Mouse (Mus musculus) neural tube, embryonic 13.5 days (tissue): ENCODE data around the gene Diras1. TPM values are rescaled to one million over a fixed set of nuclear protein-coding genes. Genes with fewer than 3 reads are reported as not detected.

ENCODE experiments used
- ATAC-seq: fragments of 200-750 bp; cut with Nextera tagmentation; 2 replicates; pipeline ENCODE4 v1.8.0; 2017; ENCODE audit warnings: low read depth, mild to moderate bottlenecking, moderate TSS enrichment, moderate library complexity
- H3K27ac ChIP-seq: fragments of 300-500 bp; sonication (generic); replicated peaks from 2 replicates; pipeline ENCODE4 v1.5.1; 2015; ENCODE audit warnings: moderate library complexity, mild to moderate bottlenecking, inconsistent platforms
- H3K27me3 ChIP-seq: fragments of 300-500 bp; sonication (generic); 2 replicates; pipeline ENCODE4 v1.6.1; 2015; ENCODE audit warnings: mild to moderate bottlenecking, inconsistent platforms
- H3K36me3 ChIP-seq: fragments of 300-500 bp; sonication (generic); 2 replicates; pipeline ENCODE4 v1.6.1; 2015; ENCODE audit warnings: mild to moderate bottlenecking, inconsistent platforms
- H3K4me1 ChIP-seq: fragments of 300-500 bp; sonication (generic); replicated peaks from 2 replicates; pipeline ENCODE4 v1.6.1; 2015; ENCODE audit warnings: inconsistent platforms
- H3K4me2 ChIP-seq: fragments of 300-500 bp; sonication (generic); 2 replicates; pipeline ENCODE4 v1.6.1; 2015; ENCODE audit warnings: inconsistent platforms, mild to moderate bottlenecking, moderate library complexity
- H3K4me3 ChIP-seq: fragments of 300-500 bp; sonication (generic); 2 replicates; pipeline ENCODE4 v1.5.1; 2015; ENCODE audit warnings: mild to moderate bottlenecking, inconsistent platforms
- H3K9ac ChIP-seq: fragments of 300-500 bp; sonication (generic); 2 replicates; pipeline ENCODE4 v1.6.1; 2015; ENCODE audit warnings: moderate library complexity, mild to moderate bottlenecking, inconsistent platforms
- H3K9me3 ChIP-seq: fragments of 300-500 bp; sonication (generic); 2 replicates; pipeline ENCODE4 v1.6.1; 2016; ENCODE audit warnings: inconsistent platforms
- WGBS: fragments of 180-500 bp; shearing (Covaris S2); methylation state at CpG from one replicate; pipeline ENCODE4 v1.1.7; 2015; 5-methylcytosine and 5-hydroxymethylcytosine counted together
- polyA plus RNA-seq: library from polyadenylated mRNA; unstranded; fragments of >200 nt; fragmentation: Nextera tagmentation; extraction: Ambion mirVana; gene quantifications from 2 replicates; pipeline ENCODE4 v1.2.1, GENCODE M21; 2015

Gene Diras1
- polyA plus RNA-seq, 1 experiment from 2014 or later: 38.7 TPM

GRCm38 (mm10) chr10:81010851-81011250 lies 14.6 kb downstream of the Diras1 start:
- no peak overlapping the region for H3K4me2 ChIP-seq
- H3K4me1 ChIP-seq: peaks cover 11% of the 10 kb centered on the region
- H3K27ac ChIP-seq: no peak overlapping the region
- ATAC-seq: no peak
- H3K27me3 ChIP-seq: no peaks in the 10 kb centered on the region
- no peaks in the 10 kb centered on the region for H3K36me3 ChIP-seq
- whole genome bisulfite sequencing: 64% methylated on average over 6 of the region's 6 CpGs
- no peak overlapping the region for H3K4me3 ChIP-seq
- no peaks in the 10 kb centered on the region for H3K9me3 ChIP-seq
- no peak overlapping the region for H3K9ac ChIP-seq

- ATAC-seq: no peak
- H3K9ac ChIP-seq: no peak overlapping the region
- no peaks in the 10 kb centered on the region for H3K4me1 ChIP-seq
- whole genome bisulfite sequencing: 35% methylated on average over 7 of the region's 7 CpGs
- H3K9me3 ChIP-seq: no peaks in the 10 kb centered on the region
- H3K4me3 ChIP-seq: no peak overlapping the region
- H3K27ac ChIP-seq: no peak overlapping the region
- no peaks in the 10 kb centered on the region for H3K27me3 ChIP-seq
- no peak overlapping the region for H3K4me2 ChIP-seq
- H3K36me3 ChIP-seq: no peaks in the 10 kb centered on the region
These were observed 18.2 kb downstream of the Diras1 start for GRCm38 (mm10) chr10:81007240-81007639.

DNA sequence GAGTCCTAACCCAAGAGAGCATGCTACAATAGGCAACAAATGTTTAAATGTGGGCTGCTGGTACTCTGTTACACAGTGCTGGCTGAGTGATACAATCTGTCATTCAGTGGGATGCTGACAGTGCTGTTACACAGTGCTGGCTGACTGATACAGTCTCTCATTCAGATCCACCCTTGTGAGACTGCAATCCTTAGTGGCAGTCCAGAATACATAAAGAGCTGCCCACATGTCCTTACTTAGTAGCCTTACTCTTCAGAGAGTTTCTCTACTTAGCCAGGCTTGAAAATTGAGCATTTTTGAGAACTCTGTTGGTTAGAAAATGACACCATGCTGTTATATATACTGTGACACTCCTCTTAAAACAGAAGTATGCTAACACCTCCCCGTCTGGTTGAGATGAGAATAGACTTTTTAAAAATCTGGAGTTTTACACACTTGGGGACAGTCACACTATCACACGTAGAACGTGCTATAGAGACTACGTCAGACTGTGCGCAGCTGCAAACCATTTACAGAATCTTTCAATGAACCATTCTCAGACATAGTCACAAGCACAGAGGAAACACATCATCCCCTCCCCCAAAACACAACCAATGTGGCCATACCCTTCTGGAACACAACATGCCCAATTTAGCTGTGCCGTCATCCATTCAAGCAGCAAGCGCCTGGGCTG lies 19.3 kb downstream of the Diras1 start:
- 90% methylated on average over 7 of the region's 7 CpGs for WGBS
- H3K27ac ChIP-seq: no peak overlapping the region
- H3K9me3 ChIP-seq: no peaks in the 10 kb centered on the region
- no peak overlapping the region for H3K9ac ChIP-seq
- peaks cover 3% of the 10 kb centered on the region for H3K4me1 ChIP-seq
- no peak for ATAC-seq
- no peaks in the 10 kb centered on the region; the same call in 1 of the 2 replicates for H3K27me3 ChIP-seq
- no peaks in the 10 kb centered on the region for H3K36me3 ChIP-seq
- H3K4me3 ChIP-seq: no peak overlapping the region
- no peak overlapping the region for H3K4me2 ChIP-seq

DNA sequence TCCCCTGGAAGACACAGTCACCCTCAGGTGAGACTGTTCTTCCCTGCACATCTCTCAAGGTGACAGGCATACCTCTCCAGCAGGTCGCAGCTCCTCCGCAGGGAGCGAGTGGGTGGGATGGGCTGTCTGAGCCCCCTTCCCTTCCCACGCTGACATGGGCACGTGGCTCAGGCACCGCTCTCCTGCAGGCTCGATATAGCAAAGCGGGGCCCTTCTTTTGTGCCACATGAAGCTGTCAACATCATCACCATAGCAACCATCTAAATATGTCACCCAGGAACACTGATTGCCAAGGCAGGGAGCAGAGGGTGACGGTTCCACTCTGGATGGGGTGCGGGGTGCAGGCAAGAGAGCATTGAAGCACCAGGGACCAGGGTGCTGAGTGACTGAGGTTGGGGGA lies 24.3 kb downstream of the Diras1 start:
- 41% methylated on average over 10 of the region's 10 CpGs for WGBS
- Histone ChIP-seq H3K27ac (no peak overlapping the region), H3K4me3 (no peak overlapping the region), H3K9ac (peak overlapping the region; percentile 38; the same call in 1 of the 2 replicates), H3K4me2 (0 out of 2 replicates have a peak overlapping the region, but pooled peaks have one; percentile 16), H3K27me3 (peaks cover 5% of the 10 kb centered on the region; the same call in 1 of the 2 replicates), H3K4me1 (peaks cover 20% of the 10 kb centered on the region), H3K36me3 (no peaks in the 10 kb centered on the region), H3K9me3 (no peaks in the 10 kb centered on the region)
- no peak for ATAC-seq

DNA sequence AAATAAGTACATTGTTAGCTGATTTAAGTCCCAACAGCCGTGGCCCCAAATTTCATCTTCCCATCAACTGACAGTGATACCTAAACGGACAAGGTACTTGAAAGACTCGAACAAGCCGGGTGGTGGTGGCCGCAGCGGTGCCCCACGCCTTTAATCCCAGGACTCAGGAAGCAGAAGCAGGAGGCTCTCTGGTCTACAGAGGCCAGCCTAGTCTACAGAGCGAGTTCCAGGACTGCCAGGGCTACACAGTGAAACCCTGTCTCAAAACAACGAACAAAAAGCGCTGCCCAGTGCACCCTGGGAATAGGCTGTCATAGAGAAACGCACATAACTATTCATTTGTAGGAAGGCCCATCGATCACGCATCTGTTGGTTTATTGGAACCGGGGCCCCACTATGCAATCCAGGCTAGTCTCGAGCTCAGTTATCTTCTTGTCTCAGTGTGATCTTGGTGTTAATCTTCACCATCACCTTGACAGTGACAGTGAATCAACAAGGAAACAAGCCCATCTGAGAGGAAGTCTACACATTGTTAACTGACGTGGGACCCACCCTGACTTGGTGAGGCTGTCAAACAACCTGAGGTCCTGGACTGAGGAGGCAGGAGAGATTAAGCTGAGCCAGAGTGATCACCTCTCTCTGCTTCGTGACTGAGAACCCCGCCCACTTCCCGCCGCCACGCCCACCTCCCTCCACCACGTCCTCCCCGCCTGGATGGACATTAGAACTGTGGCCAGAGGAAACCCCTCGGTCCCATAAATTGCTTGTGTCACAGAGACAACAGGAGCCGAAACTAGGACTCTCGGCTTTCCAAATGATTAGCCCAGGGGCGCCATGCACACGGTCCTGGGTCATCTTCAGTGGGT lies 25.0 kb downstream of the Diras1 start:
- Histone ChIP-seq H3K27ac (no peak overlapping the region), H3K27me3 (peaks cover 7% of the 10 kb centered on the region; the same call in 1 of the 2 replicates), H3K4me3 (no peak overlapping the region), H3K36me3 (no peaks in the 10 kb centered on the region), H3K4me1 (peaks cover 20% of the 10 kb centered on the region), H3K4me2 (0 out of 2 replicates have a peak overlapping the region, but pooled peaks have one; percentile 16), H3K9ac (peak overlapping the region; percentile 38; the same call in 1 of the 2 replicates), H3K9me3 (no peaks in the 10 kb centered on the region)
- no peak for ATAC-seq
- 41% methylated on average over 28 of the region's 28 CpGs for WGBS

- H3K36me3 ChIP-seq: no peaks in the 10 kb centered on the region
- peaks cover 20% of the 10 kb centered on the region for H3K4me1 ChIP-seq
- H3K27ac ChIP-seq: no peak overlapping the region
- peak; percentile 74 for ATAC-seq
- no peak overlapping the region for H3K4me3 ChIP-seq
- peaks cover 12% of the 10 kb centered on the region; the same call in 1 of the 2 replicates for H3K27me3 ChIP-seq
- 29% methylated on average over 37 of the region's 37 CpGs for WGBS
- no peaks in the 10 kb centered on the region for H3K9me3 ChIP-seq
- no peak overlapping the region for H3K9ac ChIP-seq
- peak overlapping the region; percentile 39 for H3K4me2 ChIP-seq
These were observed 25.9 kb downstream of the Diras1 start for GRCm38 (mm10) chr10:80999362-81000196.

DNA sequence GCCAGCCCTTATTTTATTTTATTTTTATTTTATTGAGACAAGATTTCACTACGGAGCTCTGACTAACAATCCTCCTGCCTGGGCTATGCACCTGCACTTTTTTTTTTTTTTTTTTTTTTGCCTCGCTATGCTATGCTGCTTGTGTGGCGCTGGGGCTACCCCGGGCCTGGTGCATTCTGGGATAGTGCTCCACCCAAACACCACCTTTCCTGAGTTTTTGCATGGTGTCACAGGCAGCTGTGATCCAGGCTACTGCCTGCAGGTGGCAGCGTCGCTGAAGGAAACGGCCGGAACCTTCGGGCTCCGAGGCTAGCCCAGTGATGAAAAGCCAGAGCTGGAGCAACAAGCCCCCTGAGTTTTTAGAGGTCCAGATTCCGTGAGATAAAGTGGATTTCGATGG lies 26.7 kb downstream of the Diras1 start:
- Histone ChIP-seq H3K36me3 (no peaks in the 10 kb centered on the region), H3K4me1 (peaks cover 20% of the 10 kb centered on the region), H3K4me3 (no peak overlapping the region), H3K27ac (no peak overlapping the region), H3K9me3 (no peaks in the 10 kb centered on the region), H3K4me2 (no peak overlapping the region), H3K9ac (no peak overlapping the region), H3K27me3 (peaks cover 15% of the 10 kb centered on the region; the same call in 1 of the 2 replicates)
- 18% methylated on average over 12 of the region's 12 CpGs for WGBS
- ATAC-seq: no peak

- no peaks in the 10 kb centered on the region for H3K36me3 ChIP-seq
- ATAC-seq: no peak
- no peak overlapping the region for H3K4me3 ChIP-seq
- peaks cover 20% of the 10 kb centered on the region for H3K4me1 ChIP-seq
- WGBS: 40% methylated on average over 14 of the region's 14 CpGs
- no peak overlapping the region for H3K4me2 ChIP-seq
- no peaks in the 10 kb centered on the region for H3K9me3 ChIP-seq
- H3K27me3 ChIP-seq: peaks cover 23% of the 10 kb centered on the region; the same call in 1 of the 2 replicates
- 0 out of 2 replicates have a peak overlapping the region, but pooled peaks have one; percentile 0 for H3K9ac ChIP-seq
- H3K27ac ChIP-seq: no peak overlapping the region
These were observed 27.4 kb downstream of the Diras1 start for GRCm38 (mm10) chr10:80998021-80998420.

GRCm38 (mm10) chr10:80997332-80997731 lies 28.1 kb downstream of the Diras1 start:
- peaks cover 20% of the 10 kb centered on the region for H3K4me1 ChIP-seq
- H3K4me2 ChIP-seq: no peak overlapping the region
- ATAC-seq: no peak
- WGBS: 86% methylated on average over 8 of the region's 8 CpGs
- no peak overlapping the region for H3K9ac ChIP-seq
- no peak overlapping the region for H3K4me3 ChIP-seq
- no peaks in the 10 kb centered on the region for H3K9me3 ChIP-seq
- H3K27me3 ChIP-seq: peaks cover 28% of the 10 kb centered on the region; the same call in 1 of the 2 replicates
- no peaks in the 10 kb centered on the region for H3K36me3 ChIP-seq
- no peak overlapping the region for H3K27ac ChIP-seq

- H3K4me1 ChIP-seq: peaks cover 20% of the 10 kb centered on the region
- 94% methylated on average over 8 of the region's 8 CpGs for WGBS
- H3K9ac ChIP-seq: no peak overlapping the region
- H3K27ac ChIP-seq: no peak overlapping the region
- H3K4me2 ChIP-seq: no peak overlapping the region
- no peaks in the 10 kb centered on the region for H3K36me3 ChIP-seq
- no peak for ATAC-seq
- peaks cover 28% of the 10 kb centered on the region; the same call in 1 of the 2 replicates for H3K27me3 ChIP-seq
- no peaks in the 10 kb centered on the region for H3K9me3 ChIP-seq
- H3K4me3 ChIP-seq: no peak overlapping the region
These were observed 29.0 kb downstream of the Diras1 start for GRCm38 (mm10) chr10:80996501-80996900.

GRCm38 (mm10) chr10:80995091-80995632 lies 30.3 kb downstream of the Diras1 start:
- WGBS: 12% methylated on average over 21 of the region's 21 CpGs
- Histone ChIP-seq H3K27ac (no peak overlapping the region), H3K4me1 (peaks cover 7% of the 10 kb centered on the region), H3K36me3 (no peaks in the 10 kb centered on the region), H3K27me3 (peaks cover 28% of the 10 kb centered on the region; the same call in 1 of the 2 replicates), H3K4me2 (peak overlapping the region; percentile 38), H3K4me3 (no peak overlapping the region), H3K9me3 (no peaks in the 10 kb centered on the region), H3K9ac (peak overlapping the region; percentile 47; the same call in 1 of the 2 replicates)
- 0 out of 2 replicates have a peak, but pooled peaks have one; percentile 25 for ATAC-seq
